Mouse (Mus musculus) ES-CJ7 (cell line): ENCODE results near the gene Lmntd1.

Experiments used
- DNase-seq: peaks from one replicate; pipeline ENCODE4 v3.0.0; 2011; ENCODE audit warnings: low read depth, low spot score

Lmntd1 gene

DNA sequence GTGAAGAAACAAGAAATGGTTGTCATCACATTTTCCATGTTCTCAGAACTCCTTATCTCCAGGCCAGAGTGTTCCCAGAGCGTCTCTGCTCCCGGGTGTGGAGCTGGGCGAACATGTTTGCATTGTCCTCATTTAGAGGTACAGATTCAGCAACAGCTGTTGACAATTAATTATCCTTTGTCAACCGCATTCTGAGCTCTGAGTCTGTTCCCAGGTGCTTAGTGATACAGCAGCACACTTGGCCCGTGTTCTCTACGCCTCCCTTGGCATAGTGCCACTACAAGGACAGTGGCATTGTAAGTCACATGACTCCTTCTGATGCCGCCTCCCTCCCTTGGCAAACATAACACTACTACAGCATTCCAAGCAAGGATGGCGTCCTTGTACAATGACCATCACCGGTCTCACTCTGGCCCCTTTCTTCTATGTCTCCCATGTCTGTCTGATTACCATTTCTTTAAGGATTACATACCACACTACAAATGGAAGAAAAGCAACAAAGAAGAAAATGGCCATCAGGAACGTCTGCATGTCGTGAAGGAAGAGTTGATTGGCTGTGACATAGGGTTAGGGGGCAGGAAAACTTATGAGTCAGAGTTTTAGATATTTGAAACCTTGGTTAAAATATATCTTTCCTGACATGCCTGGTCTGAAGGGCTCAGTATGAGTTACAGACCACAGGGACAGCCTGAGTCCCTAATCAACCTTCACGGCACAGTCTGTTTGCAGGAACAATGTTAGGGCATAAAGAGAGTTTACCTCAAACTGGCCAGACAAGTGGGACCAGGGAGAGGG, 231.3 kb downstream of the Lmntd1 start:
- DNase-seq, result no peak

DNA sequence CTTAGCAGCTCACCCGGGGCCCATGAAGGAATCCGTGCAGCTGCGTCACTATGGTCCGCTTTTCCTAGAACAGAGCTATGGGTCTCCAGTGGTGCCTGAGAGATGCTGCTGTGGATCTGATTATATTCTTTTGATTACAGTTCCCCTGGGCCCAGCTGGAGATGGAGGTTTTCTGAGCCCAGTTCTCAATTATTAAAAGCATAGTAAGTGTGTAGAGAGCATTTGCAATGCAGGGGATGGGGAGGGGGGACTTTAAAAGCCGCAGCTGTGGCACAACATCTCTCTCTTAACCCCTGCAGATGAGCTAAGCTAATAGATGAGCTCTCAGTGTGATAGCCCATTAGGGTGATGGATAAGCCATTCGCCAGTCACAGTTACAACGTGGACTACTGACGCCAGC, 233.2 kb downstream of the Lmntd1 start:
- DNase-seq, result no peak

DNA sequence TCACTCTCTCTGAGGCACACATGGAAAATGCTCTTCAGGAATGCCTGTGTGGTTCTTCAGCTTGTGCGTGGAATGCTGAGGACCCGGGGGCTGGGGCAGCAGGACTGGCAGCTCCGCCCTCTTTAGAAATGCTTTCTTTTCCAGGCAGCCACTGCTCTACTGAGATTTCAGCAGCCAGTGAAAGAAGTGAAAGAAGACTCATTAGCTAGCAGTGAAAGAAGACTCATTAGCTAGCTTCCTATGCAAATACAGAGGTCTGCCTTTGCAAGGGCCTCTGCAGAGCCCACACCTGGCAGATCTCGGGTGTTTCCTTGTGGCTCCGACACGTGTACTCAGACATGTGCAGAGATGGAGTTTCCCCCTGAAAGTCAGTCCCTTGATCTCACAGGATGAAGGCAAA, 234.9 kb downstream of the Lmntd1 start:
- no peak for DNase-seq

DNA sequence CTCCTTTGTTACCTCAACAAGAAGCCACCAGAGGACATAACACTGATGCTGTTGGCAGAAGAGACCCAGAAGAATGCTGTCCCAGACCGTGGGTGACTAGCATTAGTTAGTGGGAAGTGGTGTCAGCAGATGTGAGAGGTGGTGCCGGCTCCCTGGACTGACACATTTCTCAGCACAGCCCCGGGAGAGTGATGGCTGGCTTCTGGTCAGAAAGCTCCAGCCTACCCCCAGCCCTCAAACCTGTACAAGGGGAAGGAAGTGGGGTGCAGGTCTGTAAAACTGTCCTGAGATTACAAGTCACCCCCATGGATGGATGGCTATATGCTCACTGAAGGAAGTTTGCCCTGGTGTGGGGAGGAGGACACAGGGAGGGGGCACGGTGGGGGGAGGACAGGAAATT, 235.4 kb downstream of the Lmntd1 start:
- DNase-seq, result no peak

DNA sequence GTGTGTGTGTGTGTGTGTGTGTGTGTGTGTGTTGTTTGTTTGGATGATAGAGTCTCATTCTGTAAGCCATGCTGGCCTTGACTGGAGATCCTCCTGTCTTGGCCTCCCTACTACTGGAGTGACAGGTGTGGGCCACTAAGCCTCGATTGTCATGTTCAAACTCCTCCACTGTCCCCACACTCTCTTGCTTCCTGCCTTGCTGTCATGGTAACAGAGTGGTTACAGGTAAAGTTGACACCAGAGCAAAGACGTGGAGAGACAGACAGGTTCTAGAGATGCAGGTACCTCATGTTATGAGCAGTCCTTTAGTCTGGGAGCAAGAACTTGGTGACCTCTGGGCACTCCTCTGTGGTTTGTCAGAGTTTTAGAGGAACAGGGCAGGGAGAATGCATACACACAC, 239.7 kb downstream of the Lmntd1 start:
- DNase-seq, result no peak

DNA sequence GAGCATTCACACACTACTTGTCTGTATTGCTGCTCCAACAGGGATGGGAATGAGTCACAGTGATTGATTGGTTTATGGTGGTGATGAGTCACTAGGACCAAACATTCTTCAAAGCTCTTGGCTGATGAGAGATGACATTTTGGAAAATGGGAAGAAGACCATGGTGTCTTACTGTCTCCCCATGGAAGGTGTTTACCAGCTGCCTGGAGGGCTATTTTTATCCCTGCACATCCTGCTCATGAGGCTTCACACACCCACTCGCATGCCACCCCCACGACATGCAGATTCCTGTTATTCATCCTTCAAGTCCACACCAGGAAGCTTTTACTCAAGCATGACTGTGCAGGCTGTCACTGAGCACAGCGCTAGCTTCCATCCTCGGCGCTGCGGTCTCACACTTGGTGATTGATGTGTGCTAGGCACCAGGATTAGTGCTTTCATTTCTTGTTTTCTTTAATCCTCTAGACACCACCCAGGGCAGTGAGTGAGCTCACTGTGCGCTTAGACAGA, 240.4 kb downstream of the Lmntd1 start:
- DNase-seq, result no peak

DNA sequence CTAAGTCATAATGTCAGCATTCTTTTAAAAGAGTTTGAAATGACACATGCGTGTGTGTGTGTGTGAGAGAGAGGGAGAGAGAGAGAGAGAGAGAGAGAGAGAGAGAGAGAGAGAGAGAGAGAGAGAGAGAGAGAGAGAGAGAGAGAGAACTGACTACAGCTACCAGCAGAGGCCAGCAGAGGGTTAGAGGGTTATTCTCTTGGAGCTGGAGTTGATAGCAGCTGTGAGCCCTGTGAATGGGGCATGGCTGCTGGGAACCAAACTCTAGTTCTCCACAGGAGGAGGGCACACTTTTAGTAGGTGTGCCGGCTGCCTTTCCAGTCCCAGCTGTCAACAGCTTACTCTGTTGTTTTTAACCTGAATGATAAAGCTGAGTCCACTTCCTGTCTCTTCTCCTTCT, 242.1 kb downstream of the Lmntd1 start:
- no peak for DNase-seq

DNA sequence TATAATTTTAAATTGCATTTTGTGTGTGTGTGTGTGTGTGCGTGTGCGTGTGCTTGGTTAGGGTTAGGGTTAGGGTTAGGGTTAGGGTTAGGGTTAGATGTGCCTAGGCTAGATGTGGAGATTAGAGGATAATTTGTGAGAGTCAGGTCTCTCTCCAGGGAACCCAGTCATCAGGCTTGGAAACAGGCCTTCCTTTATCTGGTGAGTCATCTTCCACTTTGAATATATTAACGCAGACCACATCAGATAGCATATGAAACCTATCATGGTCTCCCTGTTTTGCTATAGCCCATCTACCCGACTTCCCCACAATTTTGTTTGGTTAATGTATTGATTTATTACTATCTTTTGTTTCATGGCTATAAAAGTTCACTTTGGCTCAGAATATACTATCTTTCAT, 242.5 kb downstream of the Lmntd1 start:
- no peak for DNase-seq

DNA sequence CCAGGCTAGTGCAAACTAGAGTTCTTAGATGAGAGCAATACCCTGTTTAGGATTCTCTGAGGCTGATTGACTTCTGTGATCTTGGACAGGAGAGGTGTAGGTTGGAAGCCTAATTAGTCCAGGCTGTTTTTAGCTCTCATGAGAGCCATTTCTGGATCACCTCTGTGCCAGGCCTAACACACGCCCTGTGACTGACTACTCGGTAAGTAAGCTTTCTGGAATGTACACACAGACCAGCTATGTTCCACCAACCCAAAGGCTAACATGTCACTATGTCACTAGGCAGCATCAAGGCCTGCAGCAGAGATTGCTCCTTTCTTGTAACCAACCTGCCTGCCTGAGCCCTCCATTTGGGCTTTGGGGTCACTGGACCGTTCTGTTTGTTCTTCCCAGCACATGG, 243.8 kb downstream of the Lmntd1 start:
- DNase-seq, result no peak

DNA sequence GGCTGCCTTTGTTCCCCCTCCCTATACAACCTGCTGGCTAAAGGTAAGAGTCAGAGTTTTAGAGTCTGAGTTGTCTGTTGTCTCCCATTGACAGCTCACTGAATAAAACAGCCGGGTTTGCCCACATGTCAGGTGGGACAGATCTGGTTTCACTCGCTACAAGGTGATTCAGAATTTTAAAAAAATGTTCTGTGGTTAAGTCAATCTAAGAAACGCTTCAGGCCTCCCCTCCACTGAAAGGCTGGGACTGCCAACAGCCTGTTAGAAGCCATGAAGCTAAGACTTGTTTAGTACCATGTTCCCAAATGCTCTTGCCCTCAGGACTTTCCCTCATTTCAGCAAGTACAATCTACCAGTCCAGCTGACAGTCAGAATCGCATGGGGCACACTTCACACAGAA, 244.8 kb downstream of the Lmntd1 start:
- DNase-seq, result no peak

DNA sequence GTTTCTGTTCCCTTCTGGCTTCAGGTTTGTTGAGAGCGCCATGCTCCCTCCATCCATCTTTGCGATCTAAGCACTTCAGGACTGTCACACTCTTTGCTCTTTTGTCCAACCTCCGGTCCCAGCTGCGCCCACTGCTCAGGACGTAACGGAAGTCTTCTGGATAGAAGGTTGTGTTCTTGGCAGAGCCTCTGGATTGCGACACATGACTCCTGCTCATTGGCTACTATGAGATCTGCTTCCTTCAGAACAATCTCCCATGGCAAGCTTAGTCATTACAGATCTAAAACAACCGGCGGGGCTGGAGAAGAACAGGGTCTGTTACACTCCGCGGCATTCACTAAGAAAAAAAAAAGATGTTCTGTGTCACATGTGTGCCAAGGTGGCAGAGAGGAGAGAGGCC, 247.6 kb downstream of the Lmntd1 start:
- no peak for DNase-seq

DNA sequence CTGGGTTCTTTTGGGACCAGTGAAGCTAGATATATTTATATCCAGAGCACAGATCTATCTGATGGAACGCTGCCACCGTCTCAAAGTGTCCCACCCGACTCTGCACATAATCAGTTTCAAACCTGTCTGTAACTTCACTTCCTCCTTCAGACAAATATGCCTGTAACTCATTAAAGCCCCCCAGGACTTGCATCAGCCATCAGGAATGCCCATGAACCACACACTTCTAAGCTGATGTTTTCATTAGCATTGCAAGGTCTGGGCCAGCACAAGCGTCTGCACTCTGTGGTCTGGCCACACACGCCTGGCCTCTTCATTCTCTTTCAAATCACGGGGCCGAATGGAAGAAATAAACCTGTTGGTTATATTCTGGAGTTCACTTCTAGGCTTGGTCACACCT, 250.4 kb downstream of the Lmntd1 start:
- DNase-seq, result no peak

DNA sequence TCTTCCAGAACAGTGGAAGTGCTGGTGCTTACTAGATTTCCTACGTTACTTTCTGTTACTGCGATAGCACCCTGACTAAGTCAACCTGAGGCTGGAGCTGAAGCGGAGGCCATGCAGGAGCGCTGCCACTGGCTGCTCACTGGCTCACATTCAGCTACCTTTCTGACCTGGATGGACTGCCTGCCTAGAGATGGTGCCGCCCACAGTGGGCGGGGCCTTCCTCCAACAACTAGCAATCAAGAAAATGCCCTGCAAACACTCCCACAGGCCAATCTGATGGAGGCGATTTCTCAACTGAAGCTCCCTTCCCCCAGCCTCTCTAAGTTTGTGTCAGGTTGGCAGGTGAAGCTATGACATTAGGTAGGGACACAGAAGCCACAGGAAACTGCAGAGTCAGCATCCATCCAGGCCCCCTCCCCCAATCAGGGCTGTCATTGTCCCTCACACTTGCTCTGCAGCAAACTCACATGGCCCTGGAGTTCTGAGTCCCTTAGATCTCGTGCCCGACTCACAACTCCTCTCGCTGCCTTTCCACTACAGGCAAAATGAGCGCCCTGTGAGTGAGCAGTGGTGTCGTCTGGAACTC, 252.9 kb downstream of the Lmntd1 start:
- peak; percentile 75 for DNase-seq

DNA sequence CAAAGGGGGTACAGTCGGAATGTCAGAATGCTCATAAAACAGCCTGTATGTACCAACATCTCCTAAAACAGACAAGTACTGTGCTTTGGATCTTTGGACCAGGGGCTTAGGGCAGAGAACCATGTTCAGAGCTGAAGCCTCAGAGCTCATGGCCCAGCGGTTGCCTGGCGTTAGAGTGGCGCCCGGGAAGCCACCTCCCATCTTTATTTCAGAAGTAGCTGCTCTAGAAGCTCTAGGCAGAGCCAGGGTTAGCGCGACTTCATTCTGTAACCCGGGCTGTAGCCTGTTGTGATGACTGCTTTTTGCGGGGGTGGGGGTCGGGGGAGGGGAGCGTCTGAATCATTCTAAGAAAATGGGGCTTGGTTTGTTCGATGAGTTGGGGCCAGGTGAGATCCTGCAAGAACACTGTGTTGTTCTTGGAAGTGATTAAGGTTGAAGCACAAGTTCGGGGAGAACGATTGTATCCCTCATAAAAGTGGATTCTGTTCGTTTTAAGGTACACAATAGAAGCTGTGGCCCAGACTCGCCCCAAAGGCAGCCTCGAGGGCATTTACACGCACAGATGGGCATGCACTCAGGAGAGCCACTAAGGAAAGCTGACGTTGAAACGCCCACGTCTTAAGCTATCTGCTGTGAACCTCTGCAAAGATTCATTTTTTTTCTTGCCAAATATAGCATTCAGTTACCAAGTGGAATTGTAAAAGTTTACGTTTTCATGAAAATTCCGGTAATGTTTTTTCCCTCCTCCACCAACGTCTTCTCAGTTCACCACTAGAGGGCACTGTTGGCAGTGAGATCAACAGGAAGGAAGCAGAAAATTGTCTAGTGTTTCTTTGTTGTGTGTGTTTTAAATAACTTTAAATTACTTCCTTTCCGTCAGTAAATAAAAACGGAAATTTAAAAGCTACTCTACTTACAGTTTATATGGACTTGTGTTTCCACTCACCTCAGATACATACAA, 254.4 kb downstream of the Lmntd1 start:
- DNase-seq, result peak; percentile 74

DNA sequence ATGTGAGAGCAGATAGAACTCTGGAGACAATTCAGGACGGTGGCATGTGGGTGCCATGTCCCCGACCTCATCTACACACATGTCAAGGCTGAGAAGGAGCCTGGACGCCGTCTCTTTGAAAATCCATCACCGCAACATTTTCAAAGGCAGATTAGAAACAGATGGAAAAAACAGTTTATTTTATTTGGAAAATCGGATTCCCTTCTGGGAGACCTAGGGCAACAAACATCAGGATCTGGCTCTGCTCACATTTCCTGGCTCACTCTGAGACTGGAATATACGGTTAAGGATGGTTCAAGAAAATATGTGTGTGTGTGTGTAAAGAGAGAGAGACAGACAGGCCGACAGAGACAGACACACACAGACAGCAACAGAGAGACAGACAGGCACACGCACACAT, 256.1 kb downstream of the Lmntd1 start:
- DNase-seq, result no peak

DNA sequence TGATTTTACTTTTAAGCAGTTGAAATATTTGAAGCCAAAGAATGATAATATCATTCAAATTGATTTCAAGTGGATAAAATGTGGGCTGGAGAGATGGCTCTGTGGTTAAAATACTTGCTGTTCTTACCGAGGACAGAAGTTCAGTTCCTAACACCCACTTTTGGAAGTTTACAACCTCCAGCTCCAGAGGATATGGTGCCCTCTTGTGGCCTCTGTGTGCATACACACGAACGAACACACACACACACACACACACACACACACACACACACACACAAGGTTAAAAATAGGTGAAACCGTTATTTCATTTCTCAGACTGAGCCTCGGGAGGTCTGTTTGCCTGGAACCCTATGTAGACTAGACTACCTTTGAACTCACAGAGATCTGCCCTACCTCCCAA, 260.3 kb downstream of the Lmntd1 start:
- peak; percentile 37 for DNase-seq

DNA sequence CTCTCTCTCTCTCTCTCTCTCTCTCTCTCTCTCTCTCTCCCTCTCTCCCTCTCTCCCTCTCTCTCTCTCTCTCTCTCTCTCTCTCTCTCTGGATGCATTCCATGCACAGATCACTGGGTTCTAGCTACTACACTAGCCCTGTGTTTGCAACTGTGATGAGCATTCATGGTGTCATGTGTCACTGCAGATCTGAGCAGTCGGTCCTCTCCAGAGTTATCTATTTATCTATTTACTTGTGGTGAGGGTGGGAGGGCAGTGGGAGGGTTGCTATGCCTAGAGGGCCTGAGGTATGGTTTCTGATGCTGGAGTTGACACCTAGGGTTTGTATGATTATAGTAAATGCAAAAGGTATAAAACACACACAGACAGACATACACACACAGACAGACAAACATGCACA, 261.4 kb downstream of the Lmntd1 start:
- DNase-seq, result no peak

DNA sequence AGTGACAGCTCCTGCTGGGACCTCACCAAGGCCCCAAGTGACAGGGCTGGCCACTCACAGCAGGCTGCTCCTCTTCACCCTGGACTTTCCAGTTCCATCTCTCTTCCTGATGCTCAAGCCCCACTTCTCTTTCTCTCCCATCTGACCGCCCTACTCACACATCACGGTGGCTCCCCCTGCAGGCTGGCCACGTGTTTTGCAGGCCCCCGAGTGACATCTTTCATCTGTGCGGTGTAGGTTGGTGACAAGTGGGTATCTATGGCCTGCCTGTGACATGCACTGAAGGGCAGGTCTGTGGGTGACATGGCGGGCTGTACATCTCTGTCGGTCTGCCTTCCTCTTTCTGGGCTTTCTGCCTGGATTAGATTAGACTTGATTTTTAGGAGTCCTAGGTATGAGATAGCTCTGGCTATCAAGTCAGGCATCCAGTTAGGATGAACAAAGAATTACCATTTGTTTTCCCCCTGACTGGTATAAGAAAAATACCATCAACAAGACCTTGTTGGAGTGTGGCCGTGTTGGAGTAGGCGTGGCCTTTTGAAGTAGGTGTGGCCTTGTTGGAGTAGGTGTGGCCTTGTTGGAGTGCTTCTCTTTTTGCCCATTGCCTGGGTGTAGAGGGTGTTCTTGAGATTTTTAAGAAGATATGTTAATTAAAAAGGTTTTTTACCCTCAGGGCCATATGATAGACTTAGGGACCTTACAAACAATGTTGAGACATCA, 265.8 kb downstream of the Lmntd1 start:
- peak; percentile 83 for DNase-seq

DNA sequence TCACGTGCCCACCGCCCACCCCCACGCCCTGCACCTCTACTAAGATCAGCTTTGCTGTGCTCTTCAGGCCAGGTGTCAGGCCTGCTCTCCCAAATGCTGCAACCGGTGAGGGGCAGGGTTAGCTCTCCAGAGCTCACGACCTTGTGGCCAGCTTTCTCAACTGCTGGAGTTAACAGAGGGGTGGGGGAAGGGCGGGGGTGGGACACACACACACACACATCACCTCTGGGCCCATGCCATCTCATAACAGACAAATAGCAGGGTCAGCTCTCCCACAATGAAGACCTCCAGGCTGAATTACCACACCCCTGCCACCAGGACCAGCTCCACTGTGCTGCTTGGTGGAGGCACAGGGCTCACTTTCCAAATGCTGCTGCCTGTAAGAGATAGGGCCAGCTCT, 266.5 kb downstream of the Lmntd1 start:
- peak; percentile 38 for DNase-seq

DNA sequence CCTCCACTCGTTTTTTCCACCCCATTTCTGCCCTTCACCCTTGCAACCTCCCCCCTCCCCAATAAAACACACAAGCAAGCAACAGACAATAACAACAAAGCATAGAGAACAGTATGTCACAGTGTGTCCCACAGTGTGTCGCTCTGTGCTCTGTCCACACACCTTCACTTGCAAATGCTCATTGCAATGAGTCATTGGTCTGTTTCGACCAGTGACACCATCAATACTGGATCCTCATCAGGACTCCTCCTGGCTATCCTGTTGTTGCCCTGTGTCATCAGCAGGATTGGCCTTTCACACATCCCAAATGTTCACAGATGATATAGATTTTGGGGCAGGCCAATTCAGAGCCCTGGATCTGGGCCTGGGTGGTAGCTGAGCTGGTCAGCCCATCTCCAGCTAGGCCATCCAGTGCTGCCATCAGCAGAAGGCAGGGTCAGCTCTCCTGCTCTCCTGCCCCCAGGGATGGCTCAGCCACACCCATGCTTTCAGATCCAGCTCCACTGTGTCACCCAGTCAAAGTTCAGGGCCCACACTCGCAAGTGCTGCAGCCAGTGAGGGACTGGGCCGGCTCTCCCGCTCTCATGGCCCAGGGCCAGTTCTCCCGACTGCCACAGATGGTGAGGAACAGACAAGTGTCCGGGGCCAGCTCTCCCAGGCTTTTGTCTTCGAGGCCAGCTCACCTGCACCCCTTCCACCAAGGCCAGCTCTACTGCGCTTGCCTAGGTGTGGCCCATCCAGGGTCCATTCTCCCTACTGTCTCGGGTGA, 267.1 kb downstream of the Lmntd1 start:
- DNase-seq, result no peak

DNA sequence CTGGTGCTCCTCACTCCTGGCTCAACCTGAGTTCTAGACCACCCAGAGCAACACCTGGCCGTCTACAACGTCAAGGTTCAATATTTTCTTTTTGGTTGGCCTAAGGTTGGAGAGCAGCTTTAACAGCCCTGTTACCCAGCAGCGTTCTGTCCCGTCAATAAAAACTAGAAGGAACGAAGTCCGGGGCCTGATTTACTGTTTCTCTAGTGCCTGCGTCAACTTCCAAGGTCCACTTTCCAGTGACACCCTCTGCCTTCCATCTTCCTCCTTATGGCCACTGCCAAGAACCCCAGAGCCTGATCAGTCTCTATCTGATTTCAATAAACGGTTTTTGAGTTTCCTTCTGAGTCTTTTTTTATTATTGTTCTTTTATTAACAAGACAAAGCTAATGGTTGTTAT, 267.8 kb downstream of the Lmntd1 start:
- no peak for DNase-seq
